Mouse (Mus musculus) bone marrow, adult 2 months (tissue): ENCODE results near the gene Fbxw8. TPM values are rescaled to one million over a fixed set of nuclear protein-coding genes. Genes with fewer than 3 reads are reported as not detected.

Experiments
- H3K27ac ChIP-seq: fragments of 200-500 bp; 2 replicates; pipeline ENCODE4 v1.5.1; 2012; ENCODE audit warnings: low read depth, mild to moderate bottlenecking, control low read depth, inconsistent platforms, low read length; ENCODE audit not compliant: control insufficient read depth, poor library complexity, insufficient read depth
- H3K4me1 ChIP-seq: fragments of 200-500 bp; 2 replicates; pipeline ENCODE4 v1.6.1; 2011; ENCODE audit warnings: low read length; ENCODE audit not compliant: control insufficient read depth, insufficient read depth
- H3K4me3 ChIP-seq: fragments of 200-500 bp; replicated peaks from 2 replicates; pipeline ENCODE3; 2011; ENCODE audit warnings: mild to moderate bottlenecking, low read depth, low read length, control low read depth; ENCODE audit not compliant: control insufficient read depth
- CTCF ChIP-seq: fragments of 200-500 bp; IDR thresholded peaks from 2 replicates; pipeline ENCODE4 v1.5.1; 2011; ENCODE audit warnings: low read length, control low read depth; ENCODE audit not compliant: control insufficient read depth, insufficient read depth
- POLR2A ChIP-seq: fragments of 200-500 bp; IDR thresholded peaks from 2 replicates; pipeline ENCODE4 v1.6.1; 2011; ENCODE audit warnings: low read depth, mild to moderate bottlenecking, control low read depth, low read length, borderline replicate concordance; ENCODE audit not compliant: control insufficient read depth
- WGBS: fragments of 180-500 bp; shearing (Covaris S2); methylation state at CpG from one replicate; pipeline ENCODE4 v1.1.7; 2018; 5-methylcytosine and 5-hydroxymethylcytosine counted together
- polyA plus RNA-seq: library from polyadenylated mRNA; stranded (reverse); fragments of >200 nt; gene quantifications from 2 replicates; pipeline ENCODE4 v1.2.4, GENCODE M21; 2011; ENCODE audit warnings: low replicate concordance; ENCODE audit not compliant: missing spikeins, insufficient read depth, insufficient read length

The Fbxw8 gene
- polyA plus RNA-seq, 1 experiment: 7.5 TPM

GRCm38 (mm10) chr5:118106667-118107066, 48.6 kb downstream of the Fbxw8 start:
- Histone ChIP-seq H3K27ac (no peak overlapping the region), H3K4me1 (no peaks in the 10 kb centered on the region), H3K4me3 (no peak overlapping the region)
- no peak for TF ChIP-seq POLR2A
- no peak for TF ChIP-seq CTCF
- 92% methylated on average over 10 of the region's 10 CpGs for WGBS

- no peak overlapping the region for H3K4me3 ChIP-seq
- H3K4me1 ChIP-seq: no peaks in the 10 kb centered on the region
- H3K27ac ChIP-seq: no peak overlapping the region
- WGBS: 85% methylated on average over 8 of the region's 8 CpGs
- TF ChIP-seq CTCF (no peak), POLR2A (no peak)
These were observed 49.7 kb downstream of the Fbxw8 start for GRCm38 (mm10) chr5:118105536-118105935.

GRCm38 (mm10) chr5:118099870-118100478, 55.3 kb downstream of the Fbxw8 start:
- WGBS: 83% methylated on average over 8 of the region's 8 CpGs
- H3K27ac ChIP-seq: no peak overlapping the region
- no peak for TF ChIP-seq POLR2A
- no peak for TF ChIP-seq CTCF
- H3K4me3 ChIP-seq: no peak overlapping the region
- H3K4me1 ChIP-seq: no peaks in the 10 kb centered on the region

- no peak for TF ChIP-seq POLR2A
- no peak for TF ChIP-seq CTCF
- no peak overlapping the region for H3K27ac ChIP-seq
- H3K4me3 ChIP-seq: no peak overlapping the region
- no peaks in the 10 kb centered on the region for H3K4me1 ChIP-seq
- WGBS: 82% methylated on average over 11 of the region's 11 CpGs
These were observed 56.0 kb downstream of the Fbxw8 start for GRCm38 (mm10) chr5:118099069-118099869.

- Histone ChIP-seq H3K4me1 (no peaks in the 10 kb centered on the region), H3K4me3 (no peak overlapping the region), H3K27ac (no peak overlapping the region)
- no peak for TF ChIP-seq CTCF
- TF ChIP-seq POLR2A: no peak
- 80% methylated on average over 3 of the region's 3 CpGs for WGBS
These were observed 58.9 kb downstream of the Fbxw8 start for GRCm38 (mm10) chr5:118096317-118096716.

GRCm38 (mm10) chr5:118095849-118096248, 59.4 kb downstream of the Fbxw8 start:
- WGBS: 61% methylated on average over 4 of the region's 4 CpGs
- no peak overlapping the region for H3K4me3 ChIP-seq
- no peak overlapping the region for H3K27ac ChIP-seq
- no peaks in the 10 kb centered on the region for H3K4me1 ChIP-seq
- TF ChIP-seq CTCF: no peak
- no peak for TF ChIP-seq POLR2A

- WGBS: 44% methylated on average over 11 of the region's 11 CpGs
- Histone ChIP-seq H3K4me3 (no peak overlapping the region), H3K4me1 (no peaks in the 10 kb centered on the region), H3K27ac (no peak overlapping the region)
- TF ChIP-seq CTCF: no peak
- TF ChIP-seq POLR2A: no peak
These were observed 59.8 kb downstream of the Fbxw8 start for GRCm38 (mm10) chr5:118095433-118095832.

- H3K4me3 ChIP-seq: no peak overlapping the region
- no peak overlapping the region for H3K27ac ChIP-seq
- 76% methylated on average over 11 of the region's 11 CpGs for WGBS
- TF ChIP-seq POLR2A: no peak
- TF ChIP-seq CTCF: no peak
- no peaks in the 10 kb centered on the region for H3K4me1 ChIP-seq
These were observed 61.8 kb downstream of the Fbxw8 start for GRCm38 (mm10) chr5:118093321-118094035.
